Mouse (Mus musculus) ES-E14 (cell line): ENCODE results near the gene Klhdc4.

Experiments used
- CHD2 ChIP-seq: IDR thresholded peaks from 2 replicates; pipeline ENCODE4 v1.6.1; 2014; ENCODE audit warnings: mild to moderate bottlenecking, low read depth, low read length, inconsistent platforms
- ZC3H11A ChIP-seq: IDR thresholded peaks from 2 replicates; pipeline ENCODE4 v1.6.1; 2012; ENCODE audit warnings: low read depth, mild to moderate bottlenecking, inconsistent platforms, low read length, borderline replicate concordance
- ZNF384 ChIP-seq: IDR thresholded peaks from 2 replicates; pipeline ENCODE4 v1.6.1; 2012; ENCODE audit warnings: low read depth, low read length, inconsistent platforms

DNA sequence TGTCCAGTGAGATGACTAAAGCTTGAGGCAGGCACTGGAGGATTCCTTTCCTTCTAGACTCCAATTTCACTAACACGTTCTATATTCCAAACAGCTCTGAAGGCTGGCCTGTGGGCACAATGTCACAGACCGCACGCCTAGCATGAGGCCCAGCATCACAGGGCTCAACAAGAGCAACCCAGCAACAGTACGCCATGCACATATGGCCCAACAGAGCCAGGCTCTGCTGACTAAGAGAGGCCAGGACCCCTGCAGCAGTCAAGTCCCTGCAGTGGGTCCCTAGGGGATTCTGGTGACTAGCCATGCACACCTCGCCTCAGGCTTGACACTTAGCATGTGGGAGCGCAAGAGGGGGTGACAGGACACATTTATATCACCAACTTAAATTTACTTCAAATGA, 8.5 kb downstream of the Klhdc4 start:
- TF ChIP-seq ZC3H11A (no peak), CHD2 (no peak), ZNF384 (no peak)
